Mouse (Mus musculus) limb, embryonic 14.5 days (tissue): ENCODE results near the gene Tgm5. TPM values are rescaled to one million over a fixed set of nuclear protein-coding genes. Genes with fewer than 3 reads are reported as not detected.
A peak's percentile ranks its signal among the peaks of the same experiment; 100 is the strongest.
"Not testable (repeated sequence)": the region's sequence is repeated elsewhere in the genome, so short reads cannot be mapped to it uniquely, and the experiment has no call there.

Experiments
- ATAC-seq: fragments of 200-750 bp; cut with Nextera tagmentation; 2 replicates; pipeline ENCODE4 v1.8.0; 2017; ENCODE audit warnings: low read depth, moderate number of reproducible peaks, moderate TSS enrichment; ENCODE audit not compliant: low FRiP score
- DNase-seq: peaks from one replicate; pipeline ENCODE4 v3.0.0-alpha.2; 2015; ENCODE audit warnings: low spot score
- H3K27ac ChIP-seq: fragments of 300-500 bp; sonication (generic); replicated peaks from 2 replicates; pipeline ENCODE4 v1.5.1; 2014; ENCODE audit warnings: low read depth, mild to moderate bottlenecking, low read length, moderate library complexity, mixed read lengths
- H3K27me3 ChIP-seq: fragments of 300-500 bp; sonication (generic); 2 replicates; pipeline ENCODE4 v1.6.1; 2014; ENCODE audit warnings: low read length, mixed read lengths; ENCODE audit not compliant: control insufficient read depth, insufficient read depth
- H3K36me3 ChIP-seq: fragments of 300-500 bp; sonication (generic); 2 replicates; pipeline ENCODE4 v1.6.1; 2014; ENCODE audit warnings: mild to moderate bottlenecking, low read length, moderate library complexity, mixed read lengths; ENCODE audit not compliant: control insufficient read depth, insufficient read depth
- H3K4me1 ChIP-seq: fragments of 300-500 bp; sonication (generic); 2 replicates; pipeline ENCODE4 v1.6.1; 2014; ENCODE audit warnings: antibody characterized with exemption, low read length, mixed read lengths; ENCODE audit not compliant: control insufficient read depth, insufficient read depth
- H3K4me2 ChIP-seq: fragments of 300-500 bp; sonication (generic); replicated peaks from 2 replicates; pipeline ENCODE4 v1.6.1; 2014; ENCODE audit warnings: low read depth, mild to moderate bottlenecking, low read length, moderate library complexity; ENCODE audit not compliant: severe bottlenecking
- H3K4me3 ChIP-seq: fragments of 300-500 bp; sonication (generic); replicated peaks from 2 replicates; pipeline ENCODE4 v1.5.1; 2014; ENCODE audit warnings: low read length
- H3K9ac ChIP-seq: fragments of 300-500 bp; sonication (generic); 2 replicates; pipeline ENCODE4 v1.6.1; 2014; ENCODE audit warnings: mild to moderate bottlenecking, low read depth, low read length, moderate library complexity; ENCODE audit not compliant: severe bottlenecking
- H3K9me3 ChIP-seq: fragments of 300-500 bp; sonication (generic); 2 replicates; pipeline ENCODE4 v1.6.1; 2016; ENCODE audit warnings: low read length; ENCODE audit not compliant: control insufficient read depth
- POLR2A ChIP-seq: fragments of 200-500 bp; IDR thresholded peaks from 2 replicates; pipeline ENCODE4 v1.8.0; 2012; ENCODE audit warnings: inconsistent platforms, mild to moderate bottlenecking, moderate library complexity, borderline replicate concordance; ENCODE audit not compliant: insufficient read depth, insufficient read length; ENCODE audit errors: extremely low read depth
- WGBS: fragments of 180-500 bp; shearing (Covaris S2); extraction: QIAGEN DNeasy Blood & Tissue Kit; methylation state at CpG from one replicate; pipeline ENCODE4 v1.1.7; 2014; 5-methylcytosine and 5-hydroxymethylcytosine counted together
- polyA plus RNA-seq, 2 experiments: library from polyadenylated mRNA; depleted of rRNA in 1 of 2; stranded (reverse) in 1 of 2; unstranded in 1 of 2; fragments of >200 nt; fragmentation: Nextera tagmentation in 1 of 2; extraction: Ambion mirVana in 1 of 2; gene quantifications; 2 replicates each; pipeline versions ENCODE4 v1.2.1 to v1.2.3; 2012 to 2014

The Tgm5 gene
- polyA plus RNA-seq, 2 experiments, result 0.10 TPM; not detected in 1

- Histone ChIP-seq H3K9me3 (no peaks in the 10 kb centered on the region), H3K4me2 (peak within 1 kb of the TSS; percentile 88), H3K4me3 (peak within 1 kb of the TSS; percentile 67), H3K36me3 (peaks cover 13% of the 10 kb centered on the region), H3K27me3 (no peaks in the 10 kb centered on the region), H3K4me1 (peaks cover 7% of the 10 kb centered on the region), H3K27ac (0 out of 2 replicates have a peak within 1 kb of the TSS, but pooled peaks have one; percentile 26), H3K9ac (peak within 1 kb of the TSS; percentile 67)
- DNase-seq (peak; percentile 93), ATAC-seq (peak; percentile 99)
- TF ChIP-seq POLR2A, result peak; percentile 46; the same call in 1 of the 2 replicates
- 4% methylated on average over 28 of the region's 34 CpGs for WGBS
Measured at GRCm38 (mm10) chr2:121007925-121008663, 77.5 kb downstream of the Tgm5 start, which contains the start of gene Ccndbp1. Gene Ccndbp1, plus strand, starts transcription at chr2:121008403.

- Histone ChIP-seq H3K27me3 (no peaks in the 10 kb centered on the region), H3K4me2 (no peak overlapping the region), H3K9me3 (no peaks in the 10 kb centered on the region), H3K4me3 (no peak overlapping the region), H3K36me3 (peaks cover 2% of the 10 kb centered on the region; the same call in 1 of the 2 replicates), H3K27ac (no peak overlapping the region), H3K9ac (no peak overlapping the region), H3K4me1 (peaks cover 7% of the 10 kb centered on the region)
- 74% methylated on average over 1 of the region's 1 CpGs for WGBS
- ATAC-seq (no peak), DNase-seq (no peak)
- TF ChIP-seq POLR2A, result no peak
Measured at GRCm38 (mm10) chr2:121006986-121007385, 78.7 kb downstream of the Tgm5 start.

- 78% methylated on average over 7 of the region's 7 CpGs for WGBS
- H3K4me2 ChIP-seq, result no peak overlapping the region
- no peak for TF ChIP-seq POLR2A
Measured at GRCm38 (mm10) chr2:121004018-121004811, 81.4 kb downstream of the Tgm5 start.

GRCm38 (mm10) chr2:121003586-121003985 is 82.1 kb downstream of the Tgm5 start:
- no peaks in the 10 kb centered on the region for H3K27me3 ChIP-seq
- 72% methylated on average over 2 of the region's 2 CpGs for WGBS

More at GRCm38 (mm10) chr2:121004018-121004811, 81.4 kb downstream of the Tgm5 start:
- Histone ChIP-seq H3K27me3 (no peaks in the 10 kb centered on the region), H3K9me3 (no peaks in the 10 kb centered on the region), H3K4me1 (peaks cover 5% of the 10 kb centered on the region), H3K9ac (no peak overlapping the region), H3K36me3 (no peaks in the 10 kb centered on the region), H3K27ac (no peak overlapping the region), H3K4me3 (no peak overlapping the region)
- no peak for ATAC-seq
- DNase-seq, result no peak

GRCm38 (mm10) chr2:120998863-120999262 is 86.8 kb downstream of the Tgm5 start:
- no peak overlapping the region for H3K4me3 ChIP-seq
- no peaks in the 10 kb centered on the region for H3K4me1 ChIP-seq
- no peak for TF ChIP-seq POLR2A
- no peaks in the 10 kb centered on the region for H3K9me3 ChIP-seq
- no peak overlapping the region for H3K9ac ChIP-seq
- ATAC-seq (no peak), DNase-seq (no peak)
- no peak overlapping the region for H3K27ac ChIP-seq
- H3K36me3 ChIP-seq, result no peaks in the 10 kb centered on the region
- no peaks in the 10 kb centered on the region for H3K27me3 ChIP-seq
- WGBS, result 80% methylated on average over 8 of the region's 8 CpGs
- no peak overlapping the region for H3K4me2 ChIP-seq

More at GRCm38 (mm10) chr2:121003586-121003985, 82.1 kb downstream of the Tgm5 start:
- ATAC-seq, result no peak
- H3K4me2 ChIP-seq, result no peak overlapping the region
- no peak overlapping the region for H3K27ac ChIP-seq
- H3K4me1 ChIP-seq, result no peaks in the 10 kb centered on the region
- no peak for DNase-seq
- H3K9me3 ChIP-seq, result no peaks in the 10 kb centered on the region
- H3K4me3 ChIP-seq, result no peak overlapping the region
- no peak overlapping the region for H3K9ac ChIP-seq
- TF ChIP-seq POLR2A, result no peak
- H3K36me3 ChIP-seq, result no peaks in the 10 kb centered on the region

- H3K27me3 ChIP-seq, H3K36me3 ChIP-seq, H3K4me1 ChIP-seq, H3K27ac ChIP-seq, H3K9me3 ChIP-seq, H3K4me3 ChIP-seq, H3K4me2 ChIP-seq, H3K9ac ChIP-seq, ATAC-seq, DNase-seq: not testable (repeated sequence)
- WGBS, result 77% methylated on average over 1 of the region's 1 CpGs
Measured at GRCm38 (mm10) chr2:120996607-120997006, 89.0 kb downstream of the Tgm5 start.
